Mouse (Mus musculus) central nervous system, embryonic 18 days (tissue): Measurements from ENCODE around the gene Yrdc. TPM values are rescaled to one million over a fixed set of nuclear protein-coding genes. Genes with fewer than 3 reads are reported as not detected.

ENCODE experiments used
- polyA plus RNA-seq: library from polyadenylated mRNA; depleted of rRNA; stranded (reverse); fragments of >200 nt; gene quantifications from 2 replicates; pipeline ENCODE4 v1.2.3, GENCODE M21; 2012; rRNA removed

Yrdc gene
- 60.2 and 62.9 TPM in 2 replicates for polyA plus RNA-seq

DNA sequence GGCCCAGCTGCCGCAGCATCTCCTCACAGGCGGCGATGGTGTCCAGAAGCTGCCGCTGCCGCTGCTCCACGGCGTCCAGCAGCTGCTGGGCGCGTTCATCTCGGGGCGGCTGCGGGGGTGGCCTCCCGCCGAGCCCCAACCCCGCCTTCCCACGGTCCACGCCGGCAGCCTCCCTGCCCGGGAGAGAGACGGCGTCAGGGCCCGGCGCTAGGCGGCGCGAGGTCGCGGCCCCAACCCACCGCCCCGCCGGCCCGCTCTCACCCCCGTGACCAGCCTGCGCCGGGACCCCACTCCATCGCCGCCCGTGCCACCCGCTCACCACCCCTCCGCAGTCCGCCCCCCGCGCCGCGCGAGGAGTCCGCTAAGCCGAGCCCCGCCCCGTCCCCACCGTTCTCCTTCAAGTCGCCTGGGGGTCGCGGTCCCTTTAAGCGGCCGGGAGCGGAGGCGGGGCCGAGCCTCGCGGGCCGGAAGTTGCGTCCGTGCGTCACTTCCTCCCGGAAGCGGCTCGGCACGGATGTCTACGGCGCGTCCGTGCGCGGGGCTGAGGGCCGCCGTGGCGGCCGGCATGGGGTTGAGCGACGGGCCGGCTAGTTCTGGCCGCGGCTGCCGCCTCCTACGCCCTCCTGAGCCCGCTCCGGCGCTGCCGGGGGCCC, at the start of gene Yrdc:
Gene Yrdc, plus strand, starts transcription at position 419 of the 653 bp plus-strand sequence.

GRCm38 (mm10) chr4:124801552-124802308, 48.7 kb upstream of the Yrdc start, which contains the start of gene Mtf1:
Mtf1 (plus strand) TSS chr4:124802104.

DNA sequence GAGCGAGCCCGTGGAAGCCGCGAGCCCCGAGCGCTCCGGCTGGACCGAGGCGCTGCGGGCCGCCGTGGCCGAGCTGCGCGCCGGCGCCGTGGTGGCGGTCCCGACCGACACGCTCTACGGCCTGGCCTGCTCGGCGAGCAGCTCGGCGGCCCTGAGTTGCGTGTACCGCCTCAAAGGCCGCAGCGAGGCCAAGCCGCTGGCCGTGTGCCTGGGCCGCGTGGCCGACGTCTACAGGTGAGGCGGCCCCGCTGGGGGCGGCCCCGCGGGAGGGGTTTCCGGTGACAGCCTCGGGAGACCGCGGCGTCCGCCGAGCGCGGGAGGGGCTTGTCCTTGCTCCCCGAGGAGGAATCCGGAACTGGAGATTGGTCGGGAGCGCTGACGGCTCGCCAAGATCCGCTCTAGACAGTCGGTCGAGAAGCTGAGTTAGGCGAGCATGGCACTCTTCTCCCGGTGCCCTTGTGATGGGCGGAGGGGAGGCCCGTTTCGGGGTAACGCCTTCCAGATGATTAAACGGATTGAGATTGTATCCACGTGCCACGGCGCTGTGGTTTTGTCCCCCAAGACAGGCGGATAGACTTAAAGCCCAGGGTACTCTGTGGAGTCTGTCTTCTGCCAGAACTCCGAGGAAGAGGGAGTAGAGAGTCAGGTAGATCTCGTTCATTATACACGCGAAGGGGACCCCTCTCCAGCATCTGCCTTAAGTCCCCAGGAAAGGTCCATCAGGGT, 617 bp downstream of the Yrdc start, which contains the start of gene 1110065P20Rik:
Gene 1110065P20Rik, minus strand, starts transcription at position 264 of the 726 bp plus-strand sequence.

DNA sequence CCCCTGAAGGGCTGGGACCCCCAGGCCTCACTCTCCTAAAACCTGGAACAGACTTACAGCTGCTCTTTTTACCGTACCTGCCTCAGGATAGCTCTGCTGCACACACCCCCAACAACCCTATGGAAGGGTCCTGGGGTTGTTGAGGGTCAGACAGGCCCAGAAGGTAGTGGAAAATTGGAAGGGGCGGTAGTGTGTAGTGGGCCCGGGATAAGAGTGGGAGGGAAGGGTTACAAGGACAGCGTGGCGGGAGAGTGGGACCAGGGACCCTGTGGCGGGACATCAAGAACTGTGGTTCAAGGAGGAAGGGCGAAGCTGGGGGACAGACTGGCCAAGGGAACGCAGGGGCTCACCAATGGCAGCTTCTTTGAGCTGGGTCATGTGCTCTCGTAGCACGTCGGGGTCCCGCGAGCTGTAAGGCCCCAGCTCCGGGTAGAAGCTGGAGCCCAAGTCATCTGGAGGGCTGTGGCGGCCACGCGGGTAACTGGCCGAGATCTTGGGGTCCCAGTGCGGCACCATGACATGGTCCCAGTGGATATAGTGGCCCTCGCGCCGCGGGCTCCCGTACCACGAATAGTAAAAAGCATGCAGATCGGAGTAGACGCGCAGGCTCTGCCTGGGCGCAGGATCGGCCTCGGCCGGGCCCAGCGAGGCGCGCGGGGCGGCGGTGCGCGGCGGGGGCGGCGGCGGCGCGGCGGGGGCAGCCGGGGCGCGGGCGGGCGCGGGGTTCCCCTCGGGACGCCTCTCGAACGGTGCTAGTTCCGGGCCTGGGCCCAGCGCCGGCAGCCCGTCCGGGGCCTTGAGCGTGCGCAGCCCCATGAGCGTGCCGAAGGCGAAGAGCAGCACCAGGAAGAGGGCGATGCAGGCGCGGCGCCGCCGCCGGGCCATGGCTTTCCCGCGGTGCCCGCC, 11.1 kb downstream of the Yrdc start, which contains the start of gene Maneal:
Gene Maneal, minus strand, starts transcription at position 889 of the 906 bp plus-strand sequence.

GRCm38 (mm10) chr4:124880599-124880998, 30.1 kb downstream of the Yrdc start, which contains the start of gene Epha10:
Epha10 (plus strand) TSS chr4:124880899.

Other genes starting within 250 kb of the Yrdc start
- gene 3100002H09Rik, start 239.9 kb upstream of the Yrdc start, polyA plus RNA-seq, result 0.21 TPM in 1 of 2 replicates, not detected in the other
- 16.5 and 23.7 TPM in 2 replicates for gene Pou3f1, start 193.9 kb upstream of the Yrdc start, polyA plus RNA-seq
- gene Utp11, start 157.1 kb upstream of the Yrdc start, polyA plus RNA-seq, result 27.2 and 28.5 TPM in 2 replicates
- gene Fhl3, start 150.0 kb upstream of the Yrdc start, polyA plus RNA-seq, result 2.5 and 2.8 TPM in 2 replicates
- 56.8 and 57.2 TPM in 2 replicates for gene Sf3a3, start 135.9 kb upstream of the Yrdc start, polyA plus RNA-seq
- 43.5 and 44.2 TPM in 2 replicates for gene Inpp5b, start 108.8 kb upstream of the Yrdc start, polyA plus RNA-seq
- gene Mtf1, start 48.6 kb upstream of the Yrdc start, polyA plus RNA-seq, result 10.0 TPM in 2 replicates
- gene 1110065P20Rik, start 517 bp downstream of the Yrdc start, polyA plus RNA-seq, result 91.0 and 99.3 TPM in 2 replicates
- gene Maneal, start 11.5 kb downstream of the Yrdc start, polyA plus RNA-seq, result 54.8 and 55.1 TPM in 2 replicates
- gene Epha10, start 30.2 kb downstream of the Yrdc start, polyA plus RNA-seq, result 26.8 and 30.2 TPM in 2 replicates
- gene 9930104L06Rik, start 86.4 kb downstream of the Yrdc start, polyA plus RNA-seq, result 21.3 and 23.1 TPM in 2 replicates
- 12.1 and 12.6 TPM in 2 replicates for gene Cdca8, start 88.6 kb downstream of the Yrdc start, polyA plus RNA-seq
- gene Rspo1, start 135.8 kb downstream of the Yrdc start, polyA plus RNA-seq, result 1.1 and 1.9 TPM in 2 replicates
- gene Gnl2, start 165.9 kb downstream of the Yrdc start, polyA plus RNA-seq, result 132 and 135 TPM in 2 replicates
- 1.6 and 1.7 TPM in 2 replicates for gene Dnali1, start 215.0 kb downstream of the Yrdc start, polyA plus RNA-seq
- 17.1 and 18.1 TPM in 2 replicates for gene Snip1, start 216.0 kb downstream of the Yrdc start, polyA plus RNA-seq
- gene Meaf6, start 234.5 kb downstream of the Yrdc start, polyA plus RNA-seq, result 140 and 146 TPM in 2 replicates